Mouse (Mus musculus): Measurements from ENCODE around the gene Tom1l2.

Gene Tom1l2

GRCm38 (mm10) chr11:60197998-60198619, 154.6 kb downstream of the Tom1l2 start:
- DNase-seq = no peak

- DNase-seq = no peak
Measured at GRCm38 (mm10) chr11:60196344-60196743, 156.4 kb downstream of the Tom1l2 start.

- peak; percentile 50 for DNase-seq
Measured at GRCm38 (mm10) chr11:60195108-60195507, 157.6 kb downstream of the Tom1l2 start.

- DNase-seq = no peak
Measured at GRCm38 (mm10) chr11:60193556-60193955, 159.1 kb downstream of the Tom1l2 start.

GRCm38 (mm10) chr11:60192534-60192933, 160.2 kb downstream of the Tom1l2 start:
- no peak for DNase-seq

GRCm38 (mm10) chr11:60190055-60190641, 162.6 kb downstream of the Tom1l2 start:
- peak; percentile 41 for DNase-seq

GRCm38 (mm10) chr11:60189501-60190040, 163.1 kb downstream of the Tom1l2 start:
- DNase-seq = peak; percentile 49

GRCm38 (mm10) chr11:60188275-60188853, 164.3 kb downstream of the Tom1l2 start:
- DNase-seq = no peak

GRCm38 (mm10) chr11:60187070-60187469, 165.6 kb downstream of the Tom1l2 start:
- no peak for DNase-seq

- DNase-seq = peak; percentile 47
Measured at GRCm38 (mm10) chr11:60185396-60186231, 167.1 kb downstream of the Tom1l2 start.

- DNase-seq = no peak
Measured at GRCm38 (mm10) chr11:60184346-60185325, 168.1 kb downstream of the Tom1l2 start.

- no peak for DNase-seq
Measured at GRCm38 (mm10) chr11:60182741-60183140, 170.0 kb downstream of the Tom1l2 start.

GRCm38 (mm10) chr11:60182116-60182670, 170.5 kb downstream of the Tom1l2 start:
- DNase-seq = no peak

- peak; percentile 66 for DNase-seq
Measured at GRCm38 (mm10) chr11:60178506-60178905, 174.2 kb downstream of the Tom1l2 start.

GRCm38 (mm10) chr11:60178005-60178404, 174.7 kb downstream of the Tom1l2 start:
- DNase-seq = no peak

GRCm38 (mm10) chr11:60176975-60177657, 175.6 kb downstream of the Tom1l2 start:
- DNase-seq = peak; percentile 56

All from lung, postnatal 10 days (tissue).